ENCODE assay signal across 10 mouse cellular contexts in the genomic region with DNA sequence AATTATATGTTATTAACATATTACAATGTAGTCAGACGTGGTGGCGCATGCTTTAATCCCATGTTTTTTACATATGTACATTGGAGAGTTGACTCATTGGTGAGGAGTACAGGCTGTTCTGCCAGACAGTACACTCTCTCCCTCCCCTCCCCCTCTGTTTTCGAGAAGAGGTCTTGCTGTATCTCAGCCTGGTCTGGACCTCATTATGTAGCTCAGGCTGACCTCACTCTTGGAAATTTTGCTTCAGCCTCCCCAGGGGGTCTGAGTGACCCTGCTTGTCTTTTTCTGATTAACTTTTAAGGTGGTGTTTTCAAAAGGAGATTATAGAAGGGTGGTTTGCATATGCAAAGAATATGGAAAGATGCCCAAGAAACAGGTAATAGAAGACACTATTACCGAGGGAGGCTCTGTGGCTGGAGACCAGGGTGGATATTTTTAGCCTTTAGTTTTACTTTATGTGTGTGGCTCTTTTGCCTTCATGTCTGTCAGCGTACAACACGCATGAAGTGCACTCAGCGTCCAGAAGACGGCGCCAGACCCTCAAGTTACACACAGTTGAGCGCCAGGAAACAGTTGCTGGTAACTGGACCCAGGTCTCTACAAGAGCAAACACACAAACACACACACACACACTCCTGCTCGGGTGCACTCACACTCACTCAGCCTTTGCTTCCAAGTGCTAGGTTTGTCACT. TPM values are rescaled to one million over a fixed set of nuclear protein-coding genes. Genes with fewer than 3 reads are reported as not detected.
DNase-seq lines count a peak whose midpoint lies in the region; ATAC-seq and TF ChIP-seq lines count a peak whose summit lies in the region.
"Had no signal": no experiment of that assay in that cellular context is flagged by ENCODE, and none has a peak within 500 bp of the region (broad histone marks: within the 10 kb centered on the region; RNA-seq: fewer than 3 reads in every experiment).

No protein-coding gene starts in this region.

- H3K4me2 ChIP-seq in heart, embryonic 11.5 days: no peak overlapping the region
- H3K4me2 ChIP-seq in CH12.LX (ENCODE audit: insufficient read depth, low read depth, poor library complexity, severe bottlenecking): no peak overlapping the region; the same call in 1 of the 2 replicates
- no peak overlapping the region for H3K4me2 ChIP-seq in embryonic facial prominence, embryonic 15.5 days (replicated peaks)
- no peak overlapping the region for H3K4me2 ChIP-seq in liver, embryonic 13.5 days
- H3K4me2 ChIP-seq in kidney, embryonic 16.5 days (replicated peaks; ENCODE audit: low read depth, low read length): no peak overlapping the region
- H3K4me2 ChIP-seq: hindbrain, embryonic 15.5 days; neural tube, embryonic 12.5 days had no signal

- no peak overlapping the region for H3K27ac ChIP-seq in heart, embryonic 11.5 days (ENCODE audit: low read depth, low read length)
- H3K27ac ChIP-seq in CH12.LX (ENCODE audit: insufficient read depth, low read depth): peak overlapping the region; percentile 83
- 0 out of 2 replicates have a peak overlapping the region, but pooled peaks have one; percentile 44 for H3K27ac ChIP-seq in embryonic facial prominence, embryonic 15.5 days (replicated peaks)
- no peak overlapping the region for H3K27ac ChIP-seq in liver, embryonic 13.5 days
- H3K27ac ChIP-seq in kidney, embryonic 16.5 days (ENCODE audit: low read length): no peak overlapping the region
- H3K27ac ChIP-seq: hindbrain, embryonic 15.5 days; neural tube, embryonic 12.5 days had no signal

- dilution Hi-C loops in CH12.LX (cut with MboI; ENCODE audit: extremely low pct_ligation_motif_present, extremely low pct_unique_long_range_greater_than_20kb, low sequenced_read_pairs): no loop called here

- in situ Hi-C loops in CH12.LX (cut with MboI; ENCODE audit: low pct_ligation_motif_present, low pct_unique_long_range_greater_than_20kb, low sequenced_read_pairs): loop anchor here (10.0 kb wide), 1 partner anchor 114 kb away; no protein-coding TSS in a partner anchor

- no peaks in the 10 kb centered on the region for H3K4me1 ChIP-seq in heart, embryonic 11.5 days (ENCODE audit: control insufficient read depth, insufficient read depth, low read length)
- H3K4me1 ChIP-seq in CH12.LX (ENCODE audit: control insufficient read depth in 1 of 2, insufficient read depth in 2 of 2): peaks cover 9 to 58% of the 10 kb centered on the region in 2 experiments; a peak in 3 of 4 replicates
- H3K4me1 ChIP-seq in embryonic facial prominence, embryonic 15.5 days: peaks cover 7% of the 10 kb centered on the region; the same call in 1 of the 2 replicates
- peaks cover 23% of the 10 kb centered on the region for H3K4me1 ChIP-seq in liver, embryonic 13.5 days (replicated peaks)
- H3K4me1 ChIP-seq in kidney, embryonic 16.5 days (ENCODE audit: insufficient read depth, low read length): no peaks in the 10 kb centered on the region
- H3K4me1 ChIP-seq: hindbrain, embryonic 15.5 days; neural tube, embryonic 12.5 days had no signal

- no peak overlapping the region for H3K9ac ChIP-seq in heart, embryonic 11.5 days (ENCODE audit: low read depth, low read length)
- no peak overlapping the region for H3K9ac ChIP-seq in CH12.LX (ENCODE audit: insufficient read depth, low read depth)
- no peak overlapping the region for H3K9ac ChIP-seq in embryonic facial prominence, embryonic 15.5 days
- H3K9ac ChIP-seq in liver, embryonic 13.5 days: no peak overlapping the region
- no peak overlapping the region for H3K9ac ChIP-seq in kidney, embryonic 16.5 days (replicated peaks; ENCODE audit: low read length)
- H3K9ac ChIP-seq: hindbrain, embryonic 15.5 days; neural tube, embryonic 12.5 days had no signal

- peak; percentile 88 to 95 for TF ChIP-seq CTCF in CH12.LX (conservative IDR thresholded peaks at IDR 0.05 in 1 of 2, IDR thresholded peaks at IDR 0.05 in 1 of 2; ENCODE audit: low read depth in 2 of 2, low read length in 2 of 2)

- no peak for ATAC-seq in heart, embryonic 11.5 days (replicated peaks; ENCODE audit: insufficient number of reproducible peaks, low FRiP score, low TSS enrichment)
- peak; percentile 62 for ATAC-seq in embryonic facial prominence, embryonic 15.5 days (ENCODE audit: insufficient number of reproducible peaks, low FRiP score, low TSS enrichment, low read depth)
- no peak for ATAC-seq in liver, embryonic 13.5 days (ENCODE audit: low read depth)
- no peak for ATAC-seq in kidney, embryonic 16.5 days (ENCODE audit: low FRiP score, low TSS enrichment)

- H3K27me3 ChIP-seq in heart, embryonic 11.5 days (ENCODE audit: control insufficient read depth, insufficient read depth, low read length): no peaks in the 10 kb centered on the region
- no peaks in the 10 kb centered on the region for H3K27me3 ChIP-seq in CH12.LX (replicated peaks)
- no peaks in the 10 kb centered on the region for H3K27me3 ChIP-seq in embryonic facial prominence, embryonic 15.5 days
- no peaks in the 10 kb centered on the region for H3K27me3 ChIP-seq in liver, embryonic 13.5 days
- H3K27me3 ChIP-seq in kidney, embryonic 16.5 days (ENCODE audit: insufficient read depth, low read length): no peaks in the 10 kb centered on the region
- H3K27me3 ChIP-seq: hindbrain, embryonic 15.5 days; neural tube, embryonic 12.5 days had no signal

- no peaks in the 10 kb centered on the region for H3K36me3 ChIP-seq in heart, embryonic 11.5 days (ENCODE audit: control insufficient read depth, insufficient read depth, low read length)
- no peaks in the 10 kb centered on the region for H3K36me3 ChIP-seq in CH12.LX (replicated peaks in 1 of 2; ENCODE audit: control insufficient read depth in 1 of 2, insufficient read depth in 1 of 2, low read length in 1 of 2)
- no peaks in the 10 kb centered on the region for H3K36me3 ChIP-seq in embryonic facial prominence, embryonic 15.5 days
- no peaks in the 10 kb centered on the region for H3K36me3 ChIP-seq in liver, embryonic 13.5 days
- H3K36me3 ChIP-seq in kidney, embryonic 16.5 days (ENCODE audit: insufficient read depth, low read length): no peaks in the 10 kb centered on the region
- H3K36me3 ChIP-seq: hindbrain, embryonic 15.5 days; neural tube, embryonic 12.5 days had no signal

- H3K4me3 ChIP-seq in heart, embryonic 11.5 days (ENCODE audit: low read depth, low read length): no peak overlapping the region
- no peak overlapping the region for H3K4me3 ChIP-seq in CH12.LX (replicated peaks in 1 of 3; ENCODE audit: low read depth in 2 of 3, low read length in 2 of 3, poor library complexity in 1 of 3)
- no peak overlapping the region for H3K4me3 ChIP-seq in embryonic facial prominence, embryonic 15.5 days (replicated peaks)
- no peak overlapping the region for H3K4me3 ChIP-seq in liver, embryonic 13.5 days (replicated peaks)
- H3K4me3 ChIP-seq in kidney, embryonic 16.5 days (ENCODE audit: low read length): no peak overlapping the region
- H3K4me3 ChIP-seq: hindbrain, embryonic 15.5 days; neural tube, embryonic 12.5 days had no signal

- peak; percentile 49 for TF ChIP-seq EP300 in CH12.LX (IDR thresholded peaks at IDR 0.05; ENCODE audit: low read length)

- peak; percentile 39 for TF ChIP-seq POLR2A in CH12.LX (IDR thresholded peaks at IDR 0.05; ENCODE audit: low read depth, low read length)

- peak; percentile 80 for TF ChIP-seq RAD21 in CH12.LX (IDR thresholded peaks at IDR 0.05; ENCODE audit: low read depth, low read length)

- no peaks in the 10 kb centered on the region for H3K9me3 ChIP-seq in heart, embryonic 11.5 days (replicated peaks; ENCODE audit: control insufficient read depth, low read length)
- no peaks in the 10 kb centered on the region for H3K9me3 ChIP-seq in CH12.LX (replicated peaks; ENCODE audit: low read length)
- H3K9me3 ChIP-seq in embryonic facial prominence, embryonic 15.5 days (replicated peaks): no peaks in the 10 kb centered on the region
- no peaks in the 10 kb centered on the region for H3K9me3 ChIP-seq in liver, embryonic 13.5 days (replicated peaks)
- no peaks in the 10 kb centered on the region for H3K9me3 ChIP-seq in kidney, embryonic 16.5 days (ENCODE audit: low read length)
- H3K9me3 ChIP-seq: hindbrain, embryonic 15.5 days; neural tube, embryonic 12.5 days had no signal

- 43% methylated on average over 11 of the region's 11 CpGs for WGBS in heart, embryonic 11.5 days (ENCODE audit: insufficient replicate concordance)
- WGBS in embryonic facial prominence, embryonic 15.5 days: 35% methylated on average over 11 of the region's 11 CpGs
- WGBS in liver, embryonic 13.5 days (ENCODE audit: insufficient replicate concordance): 48% methylated on average over 11 of the region's 11 CpGs
- 51% methylated on average over 11 of the region's 11 CpGs for WGBS in kidney, embryonic 16.5 days

- peak; percentile 64 to 76 for DNase-seq in heart, adult 18-20 months
- DNase-seq in CH12.LX (ENCODE audit: extremely low read depth): peak; percentile 94
- DNase-seq in liver, embryonic 13.5 days: peak; percentile 29
- DNase-seq in frontal cortex, postnatal 14 days (ENCODE audit: low spot score in 2 of 2): no peak
- DNase-seq in adrenal gland, postnatal 36 days: no peak

- H3K79me2 ChIP-seq in CH12.LX (replicated peaks; ENCODE audit: control insufficient read depth, extremely low read depth, insufficient read depth, poor library complexity, severe bottlenecking): no peaks in the 10 kb centered on the region

TF ChIP-seq in CH12.LX, 34 proteins besides CTCF, POLR2A, EP300 and RAD21 (continues in another document):
- peak; percentile 69 for TF ChIP-seq JUN (IDR thresholded peaks at IDR 0.05; ENCODE audit: insufficient read depth, low read depth, low read length)

RNA-seq across cellular contexts. Expression of gene Stk38, which starts 10.6 kb away (rescaled TPM):
- total RNA-seq in heart, adult 18-20 months (2021): 10 to 100 TPM; 22.0 to 28.8 TPM
- polyA plus RNA-seq in heart, embryonic 11.5 days (2014; fragmentation: Nextera tagmentation; extraction: Ambion mirVana): 92.7 and 98.4 TPM in 2 replicates
- total RNA-seq in CH12.LX (2012; rRNA removed) (25.9 and 29.0 TPM in 2 replicates), CH12.LX (2014; rRNA removed) (56.0 and 56.4 TPM in 2 replicates)
- 50.9 and 56.0 TPM in 2 replicates for polyA plus RNA-seq in CH12.LX (2012; ENCODE audit: insufficient read length, low read depth)
- 111 and 122 TPM in 2 replicates for polyA plus RNA-seq in embryonic facial prominence, embryonic 15.5 days (2015; fragmentation: Nextera tagmentation; extraction: Ambion mirVana)
- polyA plus RNA-seq in liver, embryonic 13.5 days (2015; fragmentation: Nextera tagmentation; extraction: Ambion mirVana): 38.4 and 44.6 TPM in 2 replicates
- 10 to 100 TPM; 53.4 to 55.9 TPM for total RNA-seq in adrenal gland, postnatal 36 days (2021)
- 106 and 121 TPM in 2 replicates for polyA plus RNA-seq in kidney, embryonic 16.5 days (2015; fragmentation: Nextera tagmentation; extraction: Ambion mirVana)

RNA-seq across cellular contexts. Expression of gene Srsf3, which starts 14.0 kb away (rescaled TPM):
- 10 to 100 TPM; 74.9 to 89.9 TPM for total RNA-seq in heart, adult 18-20 months (2021)
- polyA plus RNA-seq in heart, embryonic 11.5 days (2014; fragmentation: Nextera tagmentation; extraction: Ambion mirVana): 420 and 433 TPM in 2 replicates
- total RNA-seq in CH12.LX (2012; rRNA removed): 171 and 266 TPM in 2 replicates
- total RNA-seq in CH12.LX (2014; rRNA removed): 380 and 479 TPM in 2 replicates
- 687 and 712 TPM in 2 replicates for polyA plus RNA-seq in CH12.LX (2012; ENCODE audit: insufficient read length, low read depth)
- polyA plus RNA-seq in embryonic facial prominence, embryonic 15.5 days (2015; fragmentation: Nextera tagmentation; extraction: Ambion mirVana): 485 and 487 TPM in 2 replicates
- 320 and 398 TPM in 2 replicates for polyA plus RNA-seq in liver, embryonic 13.5 days (2015; fragmentation: Nextera tagmentation; extraction: Ambion mirVana)
- total RNA-seq in adrenal gland, postnatal 36 days (2021): 100 to 1,000 TPM; 147 to 148 TPM
- 597 and 625 TPM in 2 replicates for polyA plus RNA-seq in kidney, embryonic 16.5 days (2015; fragmentation: Nextera tagmentation; extraction: Ambion mirVana)

Comparison
In these comparisons a context has a peak if more than half of its experiments do, and no peak if none do; other contexts are left out.
1. DNase-seq: peak in heart, adult 18-20 months (2 of 2), CH12.LX (single experiment) and liver, embryonic 13.5 days (single experiment); none in frontal cortex, postnatal 14 days (0 of 2) and adrenal gland, postnatal 36 days (0 of 2).
2. H3K27ac ChIP-seq: peak in CH12.LX (single experiment) and embryonic facial prominence, embryonic 15.5 days (single experiment); none in heart, embryonic 11.5 days (single experiment), liver, embryonic 13.5 days (single experiment) and kidney, embryonic 16.5 days (single experiment).